Mouse (Mus musculus) kidney, postnatal 25 days (tissue): ENCODE data around the gene Nkx3-2.

Experiments used
- DNase-seq, 2 experiments: peaks; one replicate each; pipeline ENCODE4 v3.0.0; 2021; ENCODE audit warnings: mixed read lengths in 2 of 2

Gene Nkx3-2

GRCm38 (mm10) chr5:41763731-41764721 lies at the start of gene Nkx3-2:
Gene Nkx3-2 (minus strand): TSS chr5:41764501.
- DNase-seq: peak in 1 of 2 experiments; percentile 32

- DNase-seq: no peak
Measured at GRCm38 (mm10) chr5:41812516-41812915, 48.2 kb upstream of the Nkx3-2 start.

GRCm38 (mm10) chr5:41811279-41811678 lies 47.0 kb upstream of the Nkx3-2 start:
- DNase-seq: no peak

- DNase-seq: no peak
Measured at GRCm38 (mm10) chr5:41807383-41807782, 43.1 kb upstream of the Nkx3-2 start.

- DNase-seq: no peak
Measured at GRCm38 (mm10) chr5:41806176-41806575, 41.9 kb upstream of the Nkx3-2 start.

- no peak for DNase-seq
Measured at GRCm38 (mm10) chr5:41805085-41805484, 40.8 kb upstream of the Nkx3-2 start.

GRCm38 (mm10) chr5:41804643-41805042 lies 40.3 kb upstream of the Nkx3-2 start:
- no peak for DNase-seq

- DNase-seq: no peak
Measured at GRCm38 (mm10) chr5:41801622-41802021, 37.3 kb upstream of the Nkx3-2 start.

- no peak for DNase-seq
Measured at GRCm38 (mm10) chr5:41794434-41794833, 30.1 kb upstream of the Nkx3-2 start.

- DNase-seq: peak; percentile 41 to 69
Measured at GRCm38 (mm10) chr5:41790517-41790916, 26.2 kb upstream of the Nkx3-2 start.

- no peak for DNase-seq
Measured at GRCm38 (mm10) chr5:41788877-41789276, 24.6 kb upstream of the Nkx3-2 start.

- no peak for DNase-seq
Measured at GRCm38 (mm10) chr5:41781890-41782289, 17.6 kb upstream of the Nkx3-2 start.

GRCm38 (mm10) chr5:41780026-41780425 lies 15.7 kb upstream of the Nkx3-2 start:
- DNase-seq: no peak

GRCm38 (mm10) chr5:41775728-41776127 lies 11.4 kb upstream of the Nkx3-2 start:
- DNase-seq: no peak

GRCm38 (mm10) chr5:41775273-41775672 lies 11.0 kb upstream of the Nkx3-2 start:
- no peak for DNase-seq

GRCm38 (mm10) chr5:41768382-41769040 lies 4.2 kb upstream of the Nkx3-2 start:
- DNase-seq: peak; percentile 86 to 95

- no peak for DNase-seq
Measured at GRCm38 (mm10) chr5:41767296-41768200, 3.2 kb upstream of the Nkx3-2 start.

- no peak for DNase-seq
Measured at GRCm38 (mm10) chr5:41766406-41767010, 2.2 kb upstream of the Nkx3-2 start.

- no peak for DNase-seq
Measured at GRCm38 (mm10) chr5:41765626-41766405, 1.5 kb upstream of the Nkx3-2 start.

GRCm38 (mm10) chr5:41762947-41763730 lies 1.2 kb downstream of the Nkx3-2 start:
- DNase-seq: peak in 1 of 2 experiments; percentile 35
